Mouse (Mus musculus) liver, embryonic 15.5 days (tissue): ENCODE data around the gene Gm10309. TPM values are rescaled to one million over a fixed set of nuclear protein-coding genes. Genes with fewer than 3 reads are reported as not detected.
"Not testable (repeated sequence)": the region's sequence is repeated elsewhere in the genome, so short reads cannot be mapped to it uniquely, and the experiment has no call there.

ENCODE experiments used
- ATAC-seq: fragments of 200-750 bp; cut with Nextera tagmentation; 2 replicates; pipeline ENCODE4 v1.8.0; 2017; ENCODE audit warnings: moderate number of reproducible peaks, mild to moderate bottlenecking, moderate library complexity; ENCODE audit not compliant: insufficient read depth
- H3K27ac ChIP-seq: fragments of 300-500 bp; sonication (generic); replicated peaks from 2 replicates; pipeline ENCODE4 v1.5.1; 2015; ENCODE audit warnings: mild to moderate bottlenecking, inconsistent platforms
- H3K27me3 ChIP-seq: fragments of 300-500 bp; sonication (generic); 2 replicates; pipeline ENCODE4 v1.6.1; 2015; ENCODE audit warnings: mild to moderate bottlenecking, inconsistent platforms
- H3K36me3 ChIP-seq: fragments of 300-500 bp; sonication (generic); replicated peaks from 2 replicates; pipeline ENCODE4 v1.6.1; 2015; ENCODE audit warnings: moderate library complexity, mild to moderate bottlenecking, inconsistent platforms
- H3K4me1 ChIP-seq: fragments of 300-500 bp; sonication (generic); replicated peaks from 2 replicates; pipeline ENCODE4 v1.6.1; 2015; ENCODE audit warnings: inconsistent platforms
- H3K4me2 ChIP-seq: fragments of 300-500 bp; sonication (generic); 2 replicates; pipeline ENCODE4 v1.6.1; 2015; ENCODE audit warnings: moderate library complexity, mild to moderate bottlenecking, inconsistent platforms
- H3K4me3 ChIP-seq: fragments of 300-500 bp; sonication (generic); replicated peaks from 2 replicates; pipeline ENCODE4 v1.5.1; 2015; ENCODE audit warnings: mild to moderate bottlenecking, inconsistent platforms
- H3K9ac ChIP-seq: fragments of 300-500 bp; sonication (generic); 2 replicates; pipeline ENCODE4 v1.6.1; 2015; ENCODE audit warnings: moderate library complexity, mild to moderate bottlenecking, inconsistent platforms
- H3K9me3 ChIP-seq: fragments of 300-500 bp; sonication (generic); replicated peaks from 2 replicates; pipeline ENCODE4 v1.6.1; 2016; ENCODE audit warnings: inconsistent platforms
- WGBS: fragments of 180-500 bp; shearing (Covaris S2); methylation state at CpG from one replicate; pipeline ENCODE4 v1.1.7; 2015; ENCODE audit warnings: mixed read lengths; ENCODE audit not compliant: insufficient replicate concordance; 5-methylcytosine and 5-hydroxymethylcytosine counted together
- polyA plus RNA-seq: library from polyadenylated mRNA; unstranded; fragments of >200 nt; fragmentation: Nextera tagmentation; extraction: Ambion mirVana; gene quantifications from 2 replicates; pipeline ENCODE4 v1.2.1, GENCODE M21; 2015

Gm10309 gene
- polyA plus RNA-seq, 1 experiment from 2014 or later, result not detected

DNA sequence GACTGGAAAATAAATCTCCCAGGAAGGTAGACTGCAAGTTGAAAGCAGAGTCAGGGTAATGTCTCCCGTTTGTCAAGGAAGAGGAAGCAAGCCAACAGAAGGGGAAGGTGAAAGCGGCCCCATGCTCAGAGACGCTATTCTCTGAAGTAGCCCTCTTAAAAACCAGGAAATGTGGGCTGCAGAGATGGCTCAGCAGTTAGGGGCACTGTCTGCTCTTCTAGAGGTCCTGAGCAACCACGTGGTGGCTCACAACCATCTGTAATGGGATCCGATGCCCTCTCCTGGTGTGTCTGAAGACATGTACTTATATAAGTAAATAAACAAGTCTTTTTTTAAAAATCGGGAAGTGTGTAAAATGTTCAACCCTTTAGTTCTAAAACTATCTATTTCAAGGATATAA lies 10.1 kb downstream of the Gm10309 start:
- Histone ChIP-seq H3K9me3 (no peaks in the 10 kb centered on the region), H3K27ac (no peak overlapping the region), H3K4me2 (peak overlapping the region; percentile 19; the same call in 1 of the 2 replicates), H3K36me3 (no peaks in the 10 kb centered on the region), H3K4me3 (no peak overlapping the region), H3K4me1 (peaks cover 19% of the 10 kb centered on the region), H3K27me3 (no peaks in the 10 kb centered on the region), H3K9ac (no peak overlapping the region)
- ATAC-seq, result no peak
- 11% methylated on average over 6 of the region's 6 CpGs for WGBS

DNA sequence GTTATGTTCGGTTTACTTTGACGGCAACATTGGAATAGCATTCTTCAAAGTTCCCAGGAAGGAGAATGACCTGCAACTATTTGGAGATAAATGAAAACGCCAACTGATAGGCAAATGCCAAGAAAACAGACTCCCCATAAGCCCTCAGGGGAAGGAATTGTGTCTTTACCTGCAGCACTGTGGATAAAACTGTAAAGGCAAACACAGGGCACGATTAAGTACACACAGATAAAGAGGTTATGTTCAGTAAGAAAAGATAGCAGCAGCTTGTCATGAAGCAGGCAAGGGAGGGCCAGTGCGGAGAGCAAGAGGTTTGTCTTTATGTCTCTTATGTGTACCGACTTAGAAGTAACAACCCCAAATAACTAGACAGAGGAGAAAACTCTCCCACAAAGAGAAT lies 10.5 kb downstream of the Gm10309 start:
- Histone ChIP-seq H3K36me3 (no peaks in the 10 kb centered on the region), H3K4me3 (no peak overlapping the region), H3K4me2 (peak overlapping the region; percentile 19; the same call in 1 of the 2 replicates), H3K9ac (no peak overlapping the region), H3K4me1 (peaks cover 19% of the 10 kb centered on the region), H3K27ac (no peak overlapping the region), H3K27me3 (no peaks in the 10 kb centered on the region), H3K9me3 (no peaks in the 10 kb centered on the region)
- 27% methylated on average over 6 of the region's 6 CpGs for WGBS
- ATAC-seq, result peak; percentile 48; the same call in 1 of the 2 replicates

DNA sequence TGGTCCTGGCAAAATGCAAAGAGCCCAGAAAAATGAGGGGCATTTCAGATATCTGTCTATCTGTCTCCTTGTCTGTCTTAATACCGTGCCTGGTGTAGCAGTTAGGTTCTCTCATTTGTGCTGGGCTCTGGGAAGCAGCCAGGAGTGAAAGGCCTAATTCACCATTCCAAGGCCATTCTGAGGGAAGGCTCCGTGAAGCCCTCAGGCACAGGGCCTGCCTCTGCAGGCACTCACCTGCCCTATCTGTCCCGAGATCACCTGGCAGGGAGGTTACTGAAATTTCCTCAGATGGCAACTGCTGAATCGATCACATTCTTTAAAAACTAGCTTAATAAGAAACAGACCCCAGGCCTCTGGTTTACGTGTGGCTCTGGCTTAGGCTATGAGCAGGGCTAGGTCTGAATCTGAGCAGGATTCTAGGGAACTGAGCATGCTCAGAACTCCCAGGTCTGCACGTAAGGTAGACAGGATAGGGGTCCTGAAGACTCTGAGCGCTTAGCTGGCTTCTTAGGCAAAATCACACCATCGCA lies 11.1 kb downstream of the Gm10309 start:
- WGBS, result 67% methylated on average over 8 of the region's 8 CpGs
- Histone ChIP-seq H3K27me3 (no peaks in the 10 kb centered on the region), H3K4me3 (no peak overlapping the region), H3K27ac (no peak overlapping the region), H3K4me1 (peaks cover 19% of the 10 kb centered on the region), H3K36me3 (no peaks in the 10 kb centered on the region), H3K9me3 (no peaks in the 10 kb centered on the region), H3K9ac (no peak overlapping the region), H3K4me2 (no peak overlapping the region)
- ATAC-seq, result no peak

DNA sequence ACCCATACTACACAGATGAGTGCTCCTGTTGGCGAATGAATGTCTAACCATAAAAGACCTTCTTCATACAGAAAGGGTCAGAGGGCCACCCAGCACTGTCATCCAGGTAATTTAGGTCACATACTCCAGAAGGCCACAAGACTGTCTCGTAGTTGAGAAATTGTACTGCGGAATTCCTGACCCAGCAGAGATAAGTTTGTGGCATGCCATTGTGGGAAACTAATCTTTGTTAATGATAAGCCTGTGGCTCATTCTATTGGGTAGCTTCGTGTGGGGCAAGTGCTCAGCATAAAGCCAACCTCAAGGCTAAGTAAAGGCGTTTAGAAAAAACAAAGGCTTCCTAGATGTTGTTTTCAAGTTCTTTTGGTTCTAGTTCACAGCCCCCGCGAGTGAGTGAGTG lies 12.7 kb downstream of the Gm10309 start:
- H3K9ac ChIP-seq, result no peak overlapping the region
- no peak overlapping the region for H3K4me2 ChIP-seq
- no peaks in the 10 kb centered on the region for H3K27me3 ChIP-seq
- no peaks in the 10 kb centered on the region for H3K36me3 ChIP-seq
- WGBS, result 19% methylated on average over 7 of the region's 7 CpGs
- H3K9me3 ChIP-seq, result no peaks in the 10 kb centered on the region
- H3K4me3 ChIP-seq, result no peak overlapping the region
- ATAC-seq, result peak; percentile 32; the same call in 1 of the 2 replicates
- H3K27ac ChIP-seq, result no peak overlapping the region
- H3K4me1 ChIP-seq, result peaks cover 23% of the 10 kb centered on the region

DNA sequence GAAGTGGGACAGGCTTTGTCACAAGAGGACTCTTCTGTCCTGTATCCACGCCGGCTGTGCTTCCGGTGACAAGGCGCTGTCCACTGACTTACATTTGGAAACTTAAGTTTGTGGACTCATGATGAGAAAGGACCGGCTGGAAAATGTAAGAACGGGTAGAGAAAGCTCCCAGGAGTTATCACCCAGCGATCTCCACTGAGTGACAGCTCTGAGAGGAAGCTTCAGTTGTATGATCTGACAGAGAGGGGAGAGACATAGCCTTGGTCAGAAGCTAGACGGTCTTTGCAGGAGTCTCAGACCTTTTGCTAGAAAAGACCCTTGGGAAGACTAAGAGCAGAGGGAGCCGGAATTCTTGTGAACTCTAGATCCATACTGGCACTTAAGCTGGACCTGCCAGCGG lies 15.2 kb downstream of the Gm10309 start:
- Histone ChIP-seq H3K27me3 (no peaks in the 10 kb centered on the region), H3K27ac (no peak overlapping the region), H3K4me2 (no peak overlapping the region), H3K36me3 (no peaks in the 10 kb centered on the region), H3K9ac (no peak overlapping the region), H3K9me3 (no peaks in the 10 kb centered on the region), H3K4me1 (peaks cover 21% of the 10 kb centered on the region), H3K4me3 (no peak overlapping the region)
- 60% methylated on average over 10 of the region's 10 CpGs for WGBS
- no peak for ATAC-seq

DNA sequence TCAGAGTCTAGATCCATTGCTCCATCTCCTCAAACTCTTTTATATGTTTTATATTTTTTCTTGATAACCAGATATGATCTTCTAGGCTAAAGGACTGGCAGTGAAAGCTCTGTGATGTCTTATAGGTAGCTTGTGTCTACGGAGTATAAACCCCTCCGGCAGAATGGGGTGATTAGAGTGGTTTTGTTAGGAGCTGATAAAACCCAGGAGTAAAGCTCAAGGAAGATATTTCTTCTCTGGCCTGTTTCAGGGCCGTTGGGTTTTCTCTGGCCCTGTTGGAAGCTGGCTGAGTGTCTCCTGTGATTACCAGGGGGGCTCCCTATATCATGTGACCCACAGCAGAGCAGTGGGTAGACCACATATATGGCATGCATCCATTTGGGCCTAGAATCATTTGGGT lies 17.6 kb downstream of the Gm10309 start:
- ATAC-seq, result no peak
- Histone ChIP-seq H3K4me2 (no peak overlapping the region), H3K4me1 (peaks cover 11% of the 10 kb centered on the region), H3K9ac (no peak overlapping the region), H3K27ac (no peak overlapping the region), H3K27me3 (no peaks in the 10 kb centered on the region), H3K4me3 (no peak overlapping the region), H3K36me3 (no peaks in the 10 kb centered on the region), H3K9me3 (no peaks in the 10 kb centered on the region)
- 17% methylated on average over 3 of the region's 3 CpGs for WGBS

DNA sequence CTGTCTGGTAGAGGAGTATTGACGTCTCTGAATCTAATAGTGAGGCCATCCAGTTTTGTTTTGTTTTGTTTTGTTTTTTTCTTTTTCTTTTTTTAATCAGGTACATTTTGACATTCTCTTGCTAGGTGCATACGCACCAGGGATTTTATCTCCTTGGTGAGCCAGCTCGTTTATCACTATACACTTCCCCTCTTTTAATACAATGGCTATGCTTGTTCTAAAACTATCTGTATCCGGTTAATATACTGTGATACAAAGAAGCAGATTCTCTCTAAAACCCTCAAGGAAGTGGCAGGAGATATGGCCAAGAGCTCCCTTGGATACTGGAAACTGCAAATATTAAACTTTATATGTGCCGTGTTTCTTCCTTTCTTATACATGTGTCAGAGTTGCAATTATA lies 18.4 kb downstream of the Gm10309 start:
- no peaks in the 10 kb centered on the region for H3K27me3 ChIP-seq
- H3K36me3 ChIP-seq, result no peaks in the 10 kb centered on the region
- no peak for ATAC-seq
- no peak overlapping the region for H3K9ac ChIP-seq
- H3K4me1 ChIP-seq, result peaks cover 11% of the 10 kb centered on the region
- no peak overlapping the region for H3K27ac ChIP-seq
- H3K4me2 ChIP-seq, result no peak overlapping the region
- no peak overlapping the region for H3K4me3 ChIP-seq
- 51% methylated on average over 5 of the region's 5 CpGs for WGBS
- no peaks in the 10 kb centered on the region for H3K9me3 ChIP-seq

DNA sequence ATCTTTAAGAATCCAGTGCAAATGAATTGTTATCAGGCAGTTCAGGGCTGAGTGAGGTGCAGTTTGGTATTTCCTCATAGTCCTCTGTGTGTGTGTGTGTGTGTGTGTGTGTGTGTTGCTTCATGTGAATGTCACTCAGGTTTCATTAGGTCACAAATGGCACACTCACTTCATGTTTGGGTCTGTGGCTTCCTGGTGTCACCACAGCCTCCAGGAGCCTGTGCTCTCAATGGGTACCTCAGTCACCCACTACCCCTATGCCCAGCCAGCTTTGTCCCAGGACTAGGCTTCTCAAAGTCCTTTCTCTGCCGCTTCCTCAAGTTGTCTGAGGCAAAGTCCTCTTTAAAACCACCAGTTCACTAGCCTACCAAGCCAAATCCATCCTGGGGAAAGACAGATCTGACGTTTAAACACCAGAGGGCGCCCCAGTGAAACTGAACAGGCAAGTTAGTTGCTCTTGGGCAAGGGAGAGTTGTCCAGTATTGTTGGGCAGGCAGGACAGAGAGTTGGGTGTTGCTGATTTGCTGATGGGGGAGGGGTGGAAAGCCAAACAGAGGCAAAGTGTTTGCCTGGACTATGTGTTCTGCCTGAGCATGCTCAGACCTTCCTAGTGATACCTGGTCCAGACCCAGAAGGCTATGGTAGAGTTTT lies 20.8 kb downstream of the Gm10309 start:
- Histone ChIP-seq H3K9me3 (no peaks in the 10 kb centered on the region), H3K27ac (no peak overlapping the region), H3K36me3 (no peaks in the 10 kb centered on the region), H3K9ac (no peak overlapping the region), H3K4me1 (peaks cover 11% of the 10 kb centered on the region), H3K4me3 (no peak overlapping the region), H3K4me2 (no peak overlapping the region), H3K27me3 (no peaks in the 10 kb centered on the region)
- ATAC-seq, result peak; percentile 69
- WGBS, result 1% methylated on average over 3 of the region's 3 CpGs

DNA sequence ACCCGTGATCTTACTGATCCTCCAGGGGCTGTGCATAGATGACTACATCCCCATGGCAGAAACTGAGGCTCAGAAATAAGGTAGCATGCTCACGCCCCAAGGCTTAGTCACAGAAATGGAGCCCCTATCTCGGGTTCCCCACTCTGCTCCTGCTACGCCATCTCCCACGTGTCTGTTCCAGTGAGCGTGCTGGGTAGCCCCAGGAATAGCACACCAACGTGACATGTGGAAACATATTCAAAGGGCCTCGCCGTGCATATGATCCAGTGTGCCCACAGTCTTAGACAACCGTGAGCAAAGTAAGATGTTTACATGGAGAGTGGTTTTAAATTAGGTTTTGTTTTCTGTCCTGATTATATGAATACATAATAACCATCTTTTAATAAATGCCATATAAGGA lies 22.4 kb downstream of the Gm10309 start:
- no peak overlapping the region for H3K9ac ChIP-seq
- 67% methylated on average over 10 of the region's 10 CpGs for WGBS
- no peak for ATAC-seq

DNA sequence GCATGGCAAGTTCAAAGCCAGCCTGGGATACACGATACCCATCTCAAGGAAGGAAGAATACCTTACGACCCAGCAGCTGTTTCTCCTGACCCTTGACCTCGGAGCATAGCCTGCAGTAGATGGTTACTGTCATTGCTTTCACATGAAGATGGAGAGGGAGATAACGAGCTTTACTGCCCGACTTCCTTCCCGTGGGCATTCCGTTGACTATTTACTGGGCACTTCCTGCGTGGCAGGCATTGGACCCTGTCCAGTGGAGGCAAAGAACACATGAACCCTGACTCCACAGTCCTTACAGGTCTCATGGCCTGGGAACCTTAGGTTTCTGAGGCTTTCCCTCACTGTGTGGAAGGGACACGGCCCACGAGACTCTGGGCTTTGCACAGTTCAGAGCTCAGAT lies 25.6 kb downstream of the Gm10309 start:
- H3K27ac ChIP-seq, result no peak overlapping the region
- H3K9ac ChIP-seq, result no peak overlapping the region
- ATAC-seq, result no peak
- 45% methylated on average over 10 of the region's 10 CpGs for WGBS
- no peaks in the 10 kb centered on the region for H3K27me3 ChIP-seq
- no peaks in the 10 kb centered on the region for H3K9me3 ChIP-seq
- H3K4me1 ChIP-seq, result 0 out of 2 replicates have a peak, but pooled peaks cover 4% of the 10 kb centered on the region
- H3K4me3 ChIP-seq, result no peak overlapping the region
- H3K4me2 ChIP-seq, result no peak overlapping the region
- H3K36me3 ChIP-seq, result no peaks in the 10 kb centered on the region

More for the DNA sequence above, 22.4 kb downstream of the Gm10309 start:
- peaks cover 7% of the 10 kb centered on the region; the same call in 1 of the 2 replicates for H3K4me1 ChIP-seq
- H3K36me3 ChIP-seq, result no peaks in the 10 kb centered on the region
- H3K4me2 ChIP-seq, result no peak overlapping the region
- H3K9me3 ChIP-seq, result no peaks in the 10 kb centered on the region
- H3K27me3 ChIP-seq, result no peaks in the 10 kb centered on the region
- no peak overlapping the region for H3K27ac ChIP-seq
- H3K4me3 ChIP-seq, result no peak overlapping the region

DNA sequence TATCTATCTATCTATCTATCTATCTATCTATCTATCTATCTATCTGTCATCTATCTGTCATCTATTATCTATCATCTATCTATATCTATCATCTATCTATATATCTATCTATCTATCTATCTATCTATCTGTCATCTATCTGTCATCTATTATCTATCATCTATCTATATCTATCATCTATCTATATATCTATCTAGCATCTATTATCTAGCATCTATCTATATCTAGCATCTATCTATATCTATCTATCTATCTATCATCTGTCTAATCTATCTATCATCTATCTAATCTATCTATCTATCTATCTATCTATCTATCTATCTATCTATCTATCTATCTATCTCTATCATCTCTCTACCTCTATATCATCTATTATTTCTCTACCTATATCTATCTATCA lies 27.6 kb downstream of the Gm10309 start:
- H3K36me3 ChIP-seq, H3K27ac ChIP-seq, H3K4me1 ChIP-seq, H3K9me3 ChIP-seq, H3K4me3 ChIP-seq, H3K4me2 ChIP-seq, H3K9ac ChIP-seq, H3K27me3 ChIP-seq, ATAC-seq: not testable (repeated sequence)

DNA sequence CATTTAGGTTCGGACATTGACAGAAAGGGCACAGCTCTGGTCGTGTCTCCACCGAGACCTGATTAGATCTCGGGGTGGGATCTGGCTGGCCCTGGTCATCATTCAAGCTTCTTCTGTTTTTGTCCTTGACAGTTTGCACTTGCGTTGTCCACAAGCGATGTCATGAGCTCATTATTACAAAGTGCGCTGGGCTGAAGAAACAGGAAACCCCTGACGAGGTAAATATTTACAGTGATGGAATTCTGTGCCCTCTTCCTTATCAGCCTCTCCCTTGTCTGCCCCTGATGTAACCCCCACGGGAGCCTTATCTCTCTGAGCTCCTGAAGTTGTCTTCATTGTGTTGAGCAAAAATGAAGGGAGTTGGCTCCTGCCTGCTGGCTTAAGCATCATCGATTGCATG lies 28.4 kb downstream of the Gm10309 start:
- WGBS, result 52% methylated on average over 10 of the region's 10 CpGs
- no peaks in the 10 kb centered on the region for H3K4me1 ChIP-seq
- no peaks in the 10 kb centered on the region for H3K27me3 ChIP-seq
- no peaks in the 10 kb centered on the region for H3K9me3 ChIP-seq
- no peak overlapping the region for H3K27ac ChIP-seq
- H3K36me3 ChIP-seq, result no peaks in the 10 kb centered on the region
- ATAC-seq, result no peak
- no peak overlapping the region for H3K4me3 ChIP-seq
- H3K9ac ChIP-seq, result no peak overlapping the region
- H3K4me2 ChIP-seq, result no peak overlapping the region
